Mouse (Mus musculus): Measurements from ENCODE around the gene Olfr883. TPM values are rescaled to one million over a fixed set of nuclear protein-coding genes. Genes with fewer than 3 reads are reported as not detected.

Gene Olfr883
- not detected for total RNA-seq (2021)

DNA sequence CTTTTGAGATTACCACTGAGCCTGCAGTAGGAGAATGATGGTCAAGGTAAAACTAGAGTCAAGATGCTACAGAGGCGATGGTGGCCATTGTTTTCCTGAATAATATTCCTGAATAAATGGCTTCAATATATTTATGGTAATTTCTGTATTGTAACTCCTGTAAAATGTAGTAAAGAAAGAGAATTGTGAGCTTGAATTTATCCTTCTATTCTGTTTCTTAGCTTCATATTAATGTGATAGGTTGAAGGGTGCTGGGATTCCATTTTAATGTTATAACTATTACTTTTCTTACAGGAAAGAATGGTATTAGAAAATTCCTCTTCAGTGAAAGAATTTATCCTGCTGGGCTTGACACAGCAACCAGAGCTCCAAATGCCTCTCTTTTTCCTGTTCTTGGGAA lies at the start of gene Olfr883:
Olfr883 (plus strand) TSS at position 301 of the 400 bp plus-strand sequence.
- DNase-seq, result no peak
- intact Hi-C loops (cut with DNase I), result no loop called here

DNA sequence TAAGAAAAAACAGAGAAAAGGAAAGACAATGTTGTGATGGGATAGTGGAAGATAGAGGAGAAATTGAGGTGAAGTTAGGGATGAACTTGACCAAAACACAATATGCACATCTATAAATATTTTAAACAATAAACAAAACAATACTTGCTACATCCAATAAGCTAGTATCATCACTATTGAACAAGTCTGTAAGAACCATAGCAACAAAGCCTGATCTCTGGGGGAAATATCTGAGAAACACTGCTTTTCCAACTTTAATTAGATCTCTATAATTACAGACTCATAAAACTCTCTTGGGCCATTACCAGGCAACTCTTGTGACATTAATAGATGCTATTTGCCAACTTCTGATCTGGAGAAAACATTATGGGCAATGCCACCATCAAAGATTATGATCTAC lies 34.1 kb upstream of the Olfr883 start, which contains the start of gene Olfr881:
Olfr881 (plus strand) TSS at position 301 of the 400 bp plus-strand sequence.
- no peak for DNase-seq
- intact Hi-C loops (cut with DNase I), result no loop called here

DNA sequence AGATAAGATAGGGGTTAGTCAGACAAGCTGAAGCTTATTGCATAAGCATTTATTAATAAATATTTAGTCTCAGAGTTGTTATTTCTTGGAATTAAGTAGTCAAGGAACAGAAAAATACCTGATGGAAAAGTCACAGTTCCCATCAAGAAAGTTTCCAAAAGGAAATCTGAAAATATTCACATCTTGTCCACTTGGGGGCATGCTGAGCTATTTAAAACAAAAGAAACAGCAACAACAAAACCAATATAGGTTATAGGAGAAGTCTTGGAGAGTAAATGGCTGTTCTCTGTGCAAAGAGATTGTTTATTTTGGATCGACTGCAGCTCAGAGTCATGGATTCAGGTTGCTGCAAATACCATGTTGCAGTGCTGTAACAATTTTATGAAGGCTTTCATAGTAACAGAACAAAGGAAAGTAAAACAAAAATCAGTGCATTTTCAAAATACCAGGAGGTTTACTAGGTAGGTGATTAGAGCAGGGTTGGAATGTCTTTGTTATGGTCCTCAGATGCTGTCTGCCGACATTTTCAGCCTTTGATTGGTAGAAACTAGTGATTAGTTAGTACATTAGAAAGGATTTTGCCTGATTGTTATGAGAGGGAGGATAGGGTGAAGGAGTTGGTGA lies 26.9 kb upstream of the Olfr883 start:
- intact Hi-C loops (cut with DNase I), result no loop called here

DNA sequence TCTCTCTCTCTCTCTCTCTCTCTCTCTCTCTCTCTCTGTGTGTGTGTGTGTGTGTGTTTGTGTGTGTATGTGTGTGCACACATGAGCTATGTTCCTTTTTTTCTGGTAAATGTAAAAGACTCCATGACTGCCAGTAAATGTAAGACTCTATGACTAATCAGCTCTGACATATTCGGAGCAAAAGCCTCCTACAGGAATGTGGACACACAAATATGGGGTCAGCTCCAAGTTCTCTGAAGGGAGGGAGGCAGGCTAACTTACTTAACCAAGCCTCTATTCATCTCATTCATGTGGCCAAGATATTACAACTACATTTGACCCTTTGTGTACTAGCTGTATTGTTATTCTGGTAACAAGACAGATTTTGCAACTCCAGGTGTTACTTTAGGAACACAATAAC lies 25.6 kb upstream of the Olfr883 start:
- no peak for DNase-seq
- intact Hi-C loops (cut with DNase I), result no loop called here

More for the DNA sequence above, 26.9 kb upstream of the Olfr883 start:
- DNase-seq, result no peak

DNA sequence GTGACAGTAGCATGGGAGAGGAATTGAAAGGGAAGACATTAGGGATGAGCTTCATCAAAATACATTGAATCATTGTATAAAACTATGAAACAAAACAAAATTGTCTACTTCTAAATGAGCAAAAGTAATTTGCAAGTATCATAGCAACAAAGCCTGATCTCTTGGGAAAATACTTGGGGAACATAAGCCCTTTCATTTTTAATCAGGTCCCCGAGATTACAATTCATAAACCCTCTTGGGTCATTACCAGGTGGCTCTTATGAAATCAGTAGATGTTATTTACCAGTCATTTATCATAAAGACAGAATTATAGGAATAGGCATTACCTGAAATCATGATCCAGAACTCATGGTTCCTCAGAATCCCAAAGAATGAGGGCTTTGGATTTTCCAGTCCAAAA lies 20.6 kb downstream of the Olfr883 start, which contains the start of gene Olfr884:
Olfr884 (plus strand) TSS at position 301 of the 400 bp plus-strand sequence.
- intact Hi-C loops (cut with DNase I), result no loop called here
- DNase-seq, result no peak

DNA sequence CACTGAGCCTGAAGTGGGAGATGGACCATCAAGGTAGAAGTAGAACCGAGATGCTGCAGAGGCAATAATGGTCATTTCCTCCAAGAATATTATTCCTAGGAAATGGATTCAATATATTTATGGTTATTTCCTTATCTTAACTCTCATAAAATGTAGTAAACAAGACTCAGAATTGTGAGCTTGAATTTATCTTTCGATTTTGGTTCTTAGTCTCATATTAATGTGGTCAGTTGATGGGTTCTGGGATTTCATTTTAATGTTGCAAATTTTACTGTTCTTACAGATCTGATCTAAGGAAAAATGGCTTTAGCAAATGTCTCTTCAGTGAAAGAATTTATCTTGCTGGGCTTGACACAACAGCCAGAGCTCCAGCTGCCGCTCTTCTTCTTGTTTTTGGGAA lies 35.4 kb downstream of the Olfr883 start, which contains the start of gene Olfr885:
Olfr885 (plus strand) TSS at position 301 of the 400 bp plus-strand sequence.
- intact Hi-C loops (cut with DNase I), result no loop called here
- DNase-seq, result no peak

Other genes starting within 250 kb of the Olfr883 start
- not detected for gene Olfr876, start 222.8 kb upstream of the Olfr883 start, total RNA-seq (2021)
- not detected for gene Olfr877, start 171.5 kb upstream of the Olfr883 start, total RNA-seq (2021)
- not detected for gene Olfr145, start 129.1 kb upstream of the Olfr883 start, total RNA-seq (2021)
- not detected for gene Olfr878, start 108.0 kb upstream of the Olfr883 start, total RNA-seq (2021)
- not detected for gene Olfr881, start 34.0 kb upstream of the Olfr883 start, total RNA-seq (2021)
- not detected for gene Olfr884, start 20.7 kb downstream of the Olfr883 start, total RNA-seq (2021)
- not detected for gene Olfr885, start 35.5 kb downstream of the Olfr883 start, total RNA-seq (2021)
- not detected for gene Olfr887, start 58.3 kb downstream of the Olfr883 start, total RNA-seq (2021)
- gene Olfr888, start 82.3 kb downstream of the Olfr883 start, total RNA-seq (2021), result not detected
- gene Olfr889, start 89.4 kb downstream of the Olfr883 start, total RNA-seq (2021), result not detected
- gene Olfr890, start 116.7 kb downstream of the Olfr883 start, total RNA-seq (2021), result not detected
- not detected for gene Olfr891, start 155.0 kb downstream of the Olfr883 start, total RNA-seq (2021)
- not detected for gene Olfr893, start 182.6 kb downstream of the Olfr883 start, total RNA-seq (2021)
- gene Olfr894, start 192.2 kb downstream of the Olfr883 start, total RNA-seq (2021), result not detected
- not detected for gene Olfr143, start 227.0 kb downstream of the Olfr883 start, total RNA-seq (2021)
- gene Olfr895, start 242.0 kb downstream of the Olfr883 start, total RNA-seq (2021), result not detected

Measured in heart, postnatal 10 days (tissue).